Mouse (Mus musculus) heart, adult 2 months (tissue): Measurements from ENCODE around the gene Ifi204. TPM values are rescaled to one million over a fixed set of nuclear protein-coding genes. Genes with fewer than 3 reads are reported as not detected.
"Not testable (repeated sequence)": the region's sequence is repeated elsewhere in the genome, so short reads cannot be mapped to it uniquely, and the experiment has no call there.

Experiments
- DNase-seq, 2 experiments: peaks; one replicate each; pipeline ENCODE4 v3.0.0; 2021
- H3K27ac ChIP-seq: fragments of 200-600 bp; 2 replicates; pipeline ENCODE4 v1.8.1; 2022
- H3K27me3 ChIP-seq: fragments of 200-500 bp; 2 replicates; pipeline ENCODE4 v1.6.1; 2012; ENCODE audit warnings: mild to moderate bottlenecking, low read length, inconsistent platforms, mixed read lengths; ENCODE audit not compliant: control insufficient read depth, insufficient read depth
- H3K36me3 ChIP-seq: fragments of 200-500 bp; 2 replicates; pipeline ENCODE4 v1.6.1; 2012; ENCODE audit warnings: low read length, inconsistent platforms; ENCODE audit not compliant: control insufficient read depth, insufficient read depth
- H3K4me1 ChIP-seq: fragments of 200-500 bp; 2 replicates; pipeline ENCODE4 v1.6.1; 2011; ENCODE audit warnings: low read length; ENCODE audit not compliant: control insufficient read depth, insufficient read depth
- H3K4me3 ChIP-seq: fragments of 200-600 bp; 2 replicates; pipeline ENCODE4 v1.8.1; 2022
- H3K79me2 ChIP-seq: fragments of 200-500 bp; replicated peaks from 2 replicates; pipeline ENCODE4 v1.6.1; 2012; ENCODE audit warnings: mild to moderate bottlenecking, inconsistent platforms, low read length, moderate library complexity, mixed read lengths; ENCODE audit not compliant: control insufficient read depth, insufficient read depth
- H3K9ac ChIP-seq: fragments of 200-500 bp; 2 replicates; pipeline ENCODE4 v1.6.1; 2012; ENCODE audit warnings: low read depth, mild to moderate bottlenecking, control low read depth, inconsistent platforms, low read length, mixed read lengths
- CTCF ChIP-seq: fragments of 200-600 bp; IDR thresholded peaks from 2 replicates; pipeline ENCODE4 v1.8.1; 2022; ENCODE audit warnings: antibody characterized with exemption, mild to moderate bottlenecking, moderate library complexity
- EP300 ChIP-seq: fragments of 200-500 bp; IDR thresholded peaks from 2 replicates; pipeline ENCODE4 v1.6.1; 2011; ENCODE audit warnings: low read depth, low read length, control low read depth; ENCODE audit not compliant: insufficient read depth
- POLR2A ChIP-seq: fragments of 200-500 bp; IDR thresholded peaks from 2 replicates; pipeline ENCODE4 v1.6.1; 2011; ENCODE audit warnings: mild to moderate bottlenecking, low read depth, low read length, control low read depth; ENCODE audit not compliant: insufficient read depth
- WGBS: fragments of 180-500 bp; shearing (Covaris S2); methylation state at CpG from one replicate; pipeline ENCODE4 v1.1.7; 2018; 5-methylcytosine and 5-hydroxymethylcytosine counted together
- intact Hi-C: fragments of 180-260 bp; cut with DNase I; formaldehyde crosslinking; loops from one replicate; pipeline ENCODE4 v1.15.1; 2025
- polyA plus RNA-seq: library from polyadenylated mRNA; depleted of rRNA; stranded (reverse); fragments of >200 nt; gene quantifications from 2 replicates; pipeline ENCODE4 v1.2.3, GENCODE M21; 2012; rRNA removed
- total RNA-seq, 2 experiments: library from RNA; stranded (reverse); gene quantifications; 2 replicates each; pipeline ENCODE4 v1.2.3; 2021

Gene Ifi204
- total and polyA plus RNA-seq, 3 experiments = 0.66 to 2.4 (median 2.1) TPM

- intact Hi-C loops = no loop called here
- 61% methylated on average over 1 of the region's 1 CpGs for WGBS
- no peaks in the 10 kb centered on the region for H3K79me2 ChIP-seq
- H3K4me3 ChIP-seq = no peak overlapping the region
- H3K27me3 ChIP-seq = no peaks in the 10 kb centered on the region
- no peaks in the 10 kb centered on the region for H3K36me3 ChIP-seq
- TF ChIP-seq CTCF (no peak), EP300 (no peak), POLR2A (no peak)
- H3K27ac ChIP-seq = peak overlapping the region; percentile 75
- peaks cover 1% of the 10 kb centered on the region for H3K4me1 ChIP-seq
- DNase-seq = peak in 1 of 2 experiments; percentile 23
- no peak overlapping the region for H3K9ac ChIP-seq
Measured at GRCm38 (mm10) chr1:173742262-173742661, 24.5 kb downstream of the Ifi204 start.

GRCm38 (mm10) chr1:173741656-173742055 lies 25.1 kb downstream of the Ifi204 start, which contains the start of gene Ifi207:
Gene Ifi207, minus strand, starts transcription at chr1:173741747.
- H3K27me3 ChIP-seq = no peaks in the 10 kb centered on the region
- intact Hi-C loops = no loop called here
- peak; percentile 31 to 51 for DNase-seq
- peak within 1 kb of the TSS; percentile 75 for H3K27ac ChIP-seq
- WGBS = 37% methylated on average over 4 of the region's 4 CpGs
- H3K79me2 ChIP-seq = no peaks in the 10 kb centered on the region
- peak within 1 kb of the TSS; percentile 45 for H3K9ac ChIP-seq
- peaks cover 1% of the 10 kb centered on the region for H3K4me1 ChIP-seq
- TF ChIP-seq EP300 = 0 out of 2 replicates have a peak, but pooled peaks have one; percentile 21
- peak; percentile 66; the same call in 1 of the 2 replicates for TF ChIP-seq POLR2A
- TF ChIP-seq CTCF = no peak
- no peaks in the 10 kb centered on the region for H3K36me3 ChIP-seq
- H3K4me3 ChIP-seq = peak within 1 kb of the TSS; percentile 25; the same call in 1 of the 2 replicates

- Histone ChIP-seq H3K27ac (peak overlapping the region; percentile 75; the same call in 1 of the 2 replicates), H3K9ac (no peak overlapping the region), H3K4me1 (peaks cover 1% of the 10 kb centered on the region), H3K79me2 (no peaks in the 10 kb centered on the region), H3K36me3 (no peaks in the 10 kb centered on the region), H3K4me3 (peak overlapping the region; percentile 25; the same call in 1 of the 2 replicates), H3K27me3 (no peaks in the 10 kb centered on the region)
- intact Hi-C loops = no loop called here
- no peak for TF ChIP-seq POLR2A
- DNase-seq = no peak
Measured at GRCm38 (mm10) chr1:173740537-173740936, 26.2 kb downstream of the Ifi204 start.

- intact Hi-C loops = no loop called here
- H3K9ac ChIP-seq = no peak overlapping the region
- no peak overlapping the region for H3K4me3 ChIP-seq
- H3K27ac ChIP-seq = no peak overlapping the region
- no peaks in the 10 kb centered on the region for H3K4me1 ChIP-seq
- no peaks in the 10 kb centered on the region for H3K79me2 ChIP-seq
- H3K27me3 ChIP-seq = no peaks in the 10 kb centered on the region
- DNase-seq = no peak
- TF ChIP-seq CTCF (no peak), POLR2A (no peak), EP300 (no peak)
- H3K36me3 ChIP-seq = no peaks in the 10 kb centered on the region
- 24% methylated on average over 2 of the region's 2 CpGs for WGBS
Measured at GRCm38 (mm10) chr1:173736986-173737385, 29.8 kb downstream of the Ifi204 start.

- 78% methylated on average over 4 of the region's 4 CpGs for WGBS
- H3K9ac ChIP-seq, H3K27ac ChIP-seq, H3K27me3 ChIP-seq, H3K4me3 ChIP-seq, H3K36me3 ChIP-seq, intact Hi-C loops, H3K4me1 ChIP-seq, H3K79me2 ChIP-seq, DNase-seq: not testable (repeated sequence)
Measured at GRCm38 (mm10) chr1:173735015-173735414, 31.7 kb downstream of the Ifi204 start.

- Histone ChIP-seq H3K27ac (no peak overlapping the region), H3K36me3 (no peaks in the 10 kb centered on the region), H3K4me3 (no peak overlapping the region), H3K9ac (no peak overlapping the region), H3K27me3 (no peaks in the 10 kb centered on the region), H3K4me1 (no peaks in the 10 kb centered on the region), H3K79me2 (no peaks in the 10 kb centered on the region)
- intact Hi-C loops = no loop called here
- 23% methylated on average over 7 of the region's 7 CpGs for WGBS
- peak in 1 of 2 experiments; percentile 24 for DNase-seq
- TF ChIP-seq CTCF (no peak), EP300 (no peak)
Measured at GRCm38 (mm10) chr1:173733219-173733618, 33.5 kb downstream of the Ifi204 start.

Other genes with a start within 250 kb of the Ifi204 start
- gene Ifi214, start 231.0 kb downstream of the Ifi204 start, total RNA-seq = under 1 TPM in 1 of 2 experiments, not detected in 1; 0.11 TPM
- 0.16 and 0.18 TPM in 2 replicates for gene Ifi214, start 231.0 kb downstream of the Ifi204 start, polyA plus RNA-seq
- gene Ifi213, start 167.7 kb downstream of the Ifi204 start, total RNA-seq = under 1 TPM; 0.13 to 0.25 TPM
- 1.1 and 1.6 TPM in 2 replicates for gene Ifi213, start 167.7 kb downstream of the Ifi204 start, polyA plus RNA-seq
- under 1 TPM; 0.39 to 0.73 TPM for gene Ifi209, start 136.0 kb downstream of the Ifi204 start, total RNA-seq
- 0.45 and 0.56 TPM in 2 replicates for gene Ifi209, start 136.0 kb downstream of the Ifi204 start, polyA plus RNA-seq
- under 1 TPM; 0.50 to 0.64 TPM for gene Ifi208, start 93.3 kb downstream of the Ifi204 start, total RNA-seq
- gene Ifi208, start 93.3 kb downstream of the Ifi204 start, polyA plus RNA-seq = 1.3 and 2.0 TPM in 2 replicates
- 1 to 10 TPM; 5.8 to 5.9 TPM for gene Ifi207, start 25.2 kb downstream of the Ifi204 start, total RNA-seq
- gene Ifi207, start 25.2 kb downstream of the Ifi204 start, polyA plus RNA-seq = 8.5 and 9.0 TPM in 2 replicates
- gene Ifi211, start 146.1 kb upstream of the Ifi204 start, total RNA-seq = 1 to 10 TPM; 2.6 to 3.0 TPM
- gene Ifi211, start 146.1 kb upstream of the Ifi204 start, polyA plus RNA-seq = 0.85 and 1.3 TPM in 2 replicates
- 10 to 100 TPM; 12.7 to 12.8 TPM for gene Mndal, start 175.5 kb upstream of the Ifi204 start, total RNA-seq
- 6.6 and 6.8 TPM in 2 replicates for gene Mndal, start 175.5 kb upstream of the Ifi204 start, polyA plus RNA-seq
- gene Ifi203, start 175.7 kb upstream of the Ifi204 start, total RNA-seq = 10 to 100 TPM in 1 of 2 experiments, 1 to 10 TPM in 1; 9.6 to 14.0 TPM
- gene Ifi203, start 175.7 kb upstream of the Ifi204 start, polyA plus RNA-seq = 10.7 and 21.8 TPM in 2 replicates
- not detected for gene Ifi202b, start 215.8 kb upstream of the Ifi204 start, total RNA-seq
- gene Ifi202b, start 215.8 kb upstream of the Ifi204 start, polyA plus RNA-seq = 0.38 TPM in 1 of 2 replicates, not detected in the other